Mouse (Mus musculus) inflammation-experienced regulatory T-cells, adult 16 weeks (primary cell): Measurements from ENCODE around the gene Slc39a11. TPM values are rescaled to one million over a fixed set of nuclear protein-coding genes. Genes with fewer than 3 reads are reported as not detected.

Experiments used
- polyA plus RNA-seq: library from polyadenylated mRNA; unstranded; fragments of 100-300 nt; shearing (Covaris generic); gene quantifications from one replicate; pipeline ENCODE4 v1.2.1, GENCODE M21; 2017

The Slc39a11 gene
- 46.6 TPM for polyA plus RNA-seq

GRCm38 (mm10) chr11:113649353-113650210 lies at the start of gene Slc39a11:
Gene Slc39a11, minus strand, starts transcription at chr11:113650079.

DNA sequence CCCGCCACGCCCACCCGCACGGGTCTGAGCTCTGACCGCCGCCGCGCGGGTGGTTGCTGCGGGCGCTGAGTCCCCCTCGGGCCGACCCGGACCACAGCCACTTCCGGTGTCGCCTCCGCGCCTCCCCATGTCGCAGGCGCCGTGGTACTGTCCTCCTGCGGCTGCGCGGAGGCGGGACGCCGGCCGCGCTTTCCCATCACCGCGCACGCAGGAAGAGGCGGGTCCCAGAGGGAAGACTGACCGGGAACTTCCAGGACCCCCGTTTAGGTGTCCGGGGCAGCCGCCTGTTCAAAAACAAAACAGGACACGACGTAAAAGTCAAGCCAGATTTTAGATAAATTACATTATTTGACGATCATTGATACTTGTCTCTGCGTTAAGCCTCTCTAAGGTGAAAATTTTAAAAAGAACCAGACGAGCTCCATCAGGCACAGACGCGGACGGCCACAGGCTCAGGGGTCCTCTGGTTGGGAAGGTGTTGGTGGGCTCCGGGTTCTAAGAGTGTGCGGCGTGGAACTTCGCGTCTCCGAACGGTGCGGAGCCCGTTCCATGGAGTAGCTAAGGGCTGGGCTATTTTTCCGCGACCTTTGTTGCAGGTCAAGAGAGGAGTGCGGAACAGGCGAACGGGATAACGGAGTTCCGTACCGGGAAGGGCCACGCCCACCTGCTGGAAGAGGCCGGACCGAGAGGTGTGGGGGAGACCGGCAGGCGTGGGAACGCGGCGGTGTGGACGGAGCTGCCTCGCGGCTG lies 34.3 kb upstream of the Slc39a11 start, which contains the start of the genes Fam104a and D11Wsu47e:
TSS of gene Fam104a (minus strand) at position 199 of the 750 bp plus-strand sequence.
TSS of gene D11Wsu47e (plus strand) at position 456 of the 750 bp plus-strand sequence.

DNA sequence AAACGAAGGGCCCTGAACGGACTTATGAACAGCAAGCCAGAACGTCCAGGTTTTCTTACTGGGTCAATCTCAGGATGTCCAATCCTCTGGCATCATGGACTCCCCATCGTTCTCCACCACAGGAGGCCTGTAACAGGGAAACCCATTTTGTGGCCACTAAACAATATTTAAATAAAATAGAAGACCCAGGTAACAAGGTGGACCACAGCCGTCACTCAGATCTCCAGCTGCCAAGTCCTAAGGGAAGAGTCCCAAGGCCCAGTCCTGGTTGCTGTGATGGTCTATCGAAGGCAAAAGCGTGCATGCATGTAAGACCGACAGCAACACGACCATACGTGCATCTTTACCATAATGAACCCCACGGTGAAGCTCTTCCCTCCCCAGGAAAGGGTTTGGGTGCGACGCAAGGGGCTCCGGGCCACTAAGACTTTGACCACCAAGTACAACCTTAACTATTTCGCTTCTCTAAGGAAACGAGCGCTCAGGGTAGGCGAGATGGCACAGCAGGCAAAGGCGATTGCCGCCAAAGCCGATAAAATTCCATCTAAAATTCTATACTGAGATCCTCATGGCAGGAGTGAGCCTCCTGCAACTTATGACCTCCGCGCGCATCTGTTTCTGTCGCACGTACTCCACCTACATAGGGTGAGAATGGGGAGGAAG lies 1.1 kb downstream of the Slc39a11 start, which contains the start of gene Cog1:
TSS of gene Cog1 (plus strand) at position 480 of the 663 bp plus-strand sequence.

GRCm38 (mm10) chr11:113618672-113619419 lies 31.0 kb downstream of the Slc39a11 start, which contains the start of gene Sstr2:
Gene Sstr2, plus strand, starts transcription at chr11:113619342.

Other genes starting within 250 kb of the Slc39a11 start
- gene Sstr2, start 30.7 kb downstream of the Slc39a11 start, polyA plus RNA-seq = not detected
- gene Cog1, start 910 bp downstream of the Slc39a11 start, polyA plus RNA-seq = 25.8 TPM
- gene Fam104a, start 34.1 kb upstream of the Slc39a11 start, polyA plus RNA-seq = 16.5 TPM
- 27.5 TPM for gene D11Wsu47e, start 34.3 kb upstream of the Slc39a11 start, polyA plus RNA-seq
- not detected for gene Cpsf4l, start 59.9 kb upstream of the Slc39a11 start, polyA plus RNA-seq
- 7.5 TPM for gene Cdc42ep4, start 101.8 kb upstream of the Slc39a11 start, polyA plus RNA-seq